Mouse (Mus musculus): Measurements from ENCODE around the gene Gm17018. TPM values are rescaled to one million over a fixed set of nuclear protein-coding genes. Genes with fewer than 3 reads are reported as not detected.
A peak's percentile ranks its signal among the peaks of the same experiment; 100 is the strongest.

The Gm17018 gene
- polyA plus RNA-seq, 1 experiment from 2014 or later: 30.4 TPM

DNA sequence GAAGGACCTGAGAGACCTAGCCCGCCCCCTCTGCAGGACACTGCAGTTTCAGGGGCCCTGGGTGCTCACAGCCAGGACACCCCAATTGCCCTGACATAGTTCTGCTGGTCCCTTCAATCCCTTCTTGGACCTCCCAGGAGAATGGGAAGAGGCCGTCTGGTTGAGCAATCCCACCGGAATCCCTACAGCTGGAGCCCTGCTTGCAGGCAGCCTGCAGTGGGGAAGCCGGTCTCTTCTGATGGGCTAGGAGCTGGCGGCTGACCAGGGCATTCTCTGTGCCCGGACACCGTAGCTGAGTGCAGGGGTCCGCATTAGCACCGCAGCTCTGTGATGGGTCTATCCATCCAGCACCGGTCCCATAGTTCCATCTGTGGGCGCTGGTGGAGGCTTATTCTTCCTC, 6.3 kb upstream of the Gm17018 start:
- Histone ChIP-seq H3K27me3 (ENCODE audit: control insufficient read depth, insufficient read depth, low read length) (no peaks in the 10 kb centered on the region), H3K27ac (replicated peaks) (no peak overlapping the region), H3K4me1 (replicated peaks; ENCODE audit: control insufficient read depth, insufficient read depth) (no peaks in the 10 kb centered on the region), H3K9ac (ENCODE audit: low read length) (no peak overlapping the region), H3K9me3 (ENCODE audit: control insufficient read depth, low read length) (no peaks in the 10 kb centered on the region), H3K4me2 (replicated peaks; ENCODE audit: low read depth) (no peak overlapping the region), H3K4me3 (ENCODE audit: low read depth, low read length) (no peak overlapping the region), H3K36me3 (ENCODE audit: control insufficient read depth, insufficient read depth, low read length) (no peaks in the 10 kb centered on the region; the same call in 1 of the 2 replicates)
- TF ChIP-seq CTCF (IDR thresholded peaks at IDR 0.05; ENCODE audit: low read depth) (no peak), EP300 (optimal IDR thresholded peaks at IDR 0.05) (no peak)
- ATAC-seq (ENCODE audit: low FRiP score, low TSS enrichment): no peak
- WGBS: 87% methylated on average over 11 of the region's 11 CpGs
- DNase-seq (ENCODE audit: low spot score): no peak

DNA sequence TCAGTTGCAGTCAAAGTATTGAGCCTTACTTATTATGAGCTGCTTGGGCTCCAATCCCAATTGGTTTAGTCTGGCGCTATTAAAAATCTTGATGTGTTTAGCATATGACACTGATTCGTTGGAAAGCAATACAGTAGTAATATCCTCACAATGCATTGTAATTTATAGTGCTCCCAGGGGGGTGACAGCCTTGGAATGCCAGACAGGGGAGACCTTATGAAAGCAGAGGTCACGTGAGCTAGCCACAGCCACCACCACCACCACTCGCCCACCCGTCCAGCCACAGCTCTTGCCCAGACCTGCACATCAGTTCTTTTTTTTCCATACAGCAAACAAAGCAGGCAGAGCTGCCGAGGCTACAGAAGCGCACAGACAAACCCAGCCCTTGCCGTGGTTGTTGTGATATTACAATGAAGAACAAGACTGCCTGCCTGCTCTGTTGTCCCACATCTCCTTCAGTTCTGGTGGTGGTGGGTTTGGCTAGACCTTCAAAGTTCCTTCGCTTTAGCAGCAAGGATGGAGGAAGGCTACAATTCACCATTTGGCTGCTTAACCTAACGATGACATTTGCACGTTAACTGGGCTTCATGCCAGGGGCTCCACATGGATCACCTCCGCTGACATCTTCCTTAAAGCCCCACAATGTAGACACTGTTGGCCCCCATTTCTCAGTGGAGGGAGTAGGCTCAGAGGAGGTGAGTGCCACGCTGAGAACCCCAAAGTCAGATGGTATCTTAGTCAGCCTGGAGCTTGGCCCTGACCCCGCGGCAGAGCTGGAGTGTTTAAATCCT, 5.7 kb downstream of the Gm17018 start:
- Histone ChIP-seq H3K27ac (replicated peaks) (no peak overlapping the region), H3K27me3 (ENCODE audit: control insufficient read depth, insufficient read depth, low read length) (no peaks in the 10 kb centered on the region), H3K9ac (ENCODE audit: low read length) (no peak overlapping the region), H3K36me3 (ENCODE audit: control insufficient read depth, insufficient read depth, low read length) (no peaks in the 10 kb centered on the region), H3K4me2 (replicated peaks; ENCODE audit: low read depth) (no peak overlapping the region), H3K9me3 (ENCODE audit: control insufficient read depth, low read length) (no peaks in the 10 kb centered on the region), H3K4me3 (ENCODE audit: low read depth, low read length) (no peak overlapping the region), H3K4me1 (replicated peaks; ENCODE audit: control insufficient read depth, insufficient read depth) (no peaks in the 10 kb centered on the region)
- WGBS: 39% methylated on average over 15 of the region's 15 CpGs
- TF ChIP-seq CTCF (IDR thresholded peaks at IDR 0.05; ENCODE audit: low read depth) (no peak), EP300 (optimal IDR thresholded peaks at IDR 0.05) (no peak)
- DNase-seq (ENCODE audit: low spot score) (no peak), ATAC-seq (ENCODE audit: low FRiP score, low TSS enrichment) (no peak)

DNA sequence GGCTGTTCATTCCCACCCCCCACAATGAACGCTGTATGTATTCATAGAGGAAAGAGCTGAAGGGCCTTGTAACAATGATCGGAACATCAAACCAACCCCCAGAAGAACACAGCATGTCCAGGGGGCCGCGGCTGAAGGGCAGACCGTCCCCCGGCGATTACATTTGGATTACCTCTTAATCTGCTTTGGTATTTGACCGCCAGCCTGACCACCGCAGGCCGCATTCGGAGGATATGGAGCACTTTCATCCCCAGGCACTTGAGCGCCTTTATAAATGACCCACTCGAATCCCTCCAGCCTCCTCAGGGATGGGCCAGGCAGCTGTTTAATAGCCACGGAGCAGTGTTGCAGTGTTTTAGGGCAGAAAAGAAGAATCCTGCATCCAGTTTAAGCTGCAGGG, 7.0 kb downstream of the Gm17018 start:
- ATAC-seq (ENCODE audit: low FRiP score, low TSS enrichment): no peak
- H3K4me3 ChIP-seq (ENCODE audit: low read depth, low read length): no peak overlapping the region

DNA sequence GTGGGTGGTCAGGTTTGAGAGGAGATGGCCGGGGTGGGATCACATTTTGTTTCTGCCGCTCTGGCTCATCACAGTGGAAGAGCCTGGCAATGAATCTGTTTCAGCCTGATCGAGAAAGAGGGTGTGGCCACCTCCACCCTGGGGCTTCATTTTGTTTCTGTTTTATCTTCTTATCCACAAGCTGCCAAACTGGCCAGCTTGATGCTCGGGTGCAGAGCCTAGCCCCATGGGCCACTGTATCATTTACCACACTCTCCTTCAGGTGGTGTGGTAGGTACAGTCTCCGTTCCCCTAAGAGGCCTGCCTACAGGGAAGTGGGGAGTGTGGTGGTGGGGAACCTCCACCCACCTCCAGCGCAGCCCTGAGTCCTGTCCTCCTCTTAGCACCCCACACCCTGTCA, 12.6 kb downstream of the Gm17018 start:
- WGBS: 82% methylated on average over 6 of the region's 6 CpGs
- H3K27ac ChIP-seq (replicated peaks): no peak overlapping the region
- no peak overlapping the region for H3K4me2 ChIP-seq (replicated peaks; ENCODE audit: low read depth)
- ATAC-seq (ENCODE audit: low FRiP score, low TSS enrichment) (no peak), DNase-seq (ENCODE audit: low spot score) (no peak)
- no peak overlapping the region for H3K4me3 ChIP-seq (ENCODE audit: low read depth, low read length)
- no peaks in the 10 kb centered on the region for H3K4me1 ChIP-seq (replicated peaks; ENCODE audit: control insufficient read depth, insufficient read depth)
- H3K27me3 ChIP-seq (ENCODE audit: control insufficient read depth, insufficient read depth, low read length): no peaks in the 10 kb centered on the region
- H3K9me3 ChIP-seq (ENCODE audit: control insufficient read depth, low read length): no peaks in the 10 kb centered on the region
- peaks cover 9% of the 10 kb centered on the region; the same call in 1 of the 2 replicates for H3K36me3 ChIP-seq (ENCODE audit: control insufficient read depth, insufficient read depth, low read length)
- TF ChIP-seq EP300 (optimal IDR thresholded peaks at IDR 0.05): no peak
- no peak for TF ChIP-seq CTCF (IDR thresholded peaks at IDR 0.05; ENCODE audit: low read depth)
- no peak overlapping the region for H3K9ac ChIP-seq (ENCODE audit: low read length)

More for the DNA sequence above, 7.0 kb downstream of the Gm17018 start:
- H3K36me3 ChIP-seq (ENCODE audit: control insufficient read depth, insufficient read depth, low read length): no peaks in the 10 kb centered on the region
- TF ChIP-seq CTCF (IDR thresholded peaks at IDR 0.05; ENCODE audit: low read depth): no peak
- no peak for TF ChIP-seq EP300 (optimal IDR thresholded peaks at IDR 0.05)
- DNase-seq (ENCODE audit: low spot score): no peak
- no peaks in the 10 kb centered on the region for H3K27me3 ChIP-seq (ENCODE audit: control insufficient read depth, insufficient read depth, low read length)
- H3K4me2 ChIP-seq (replicated peaks; ENCODE audit: low read depth): no peak overlapping the region
- H3K9ac ChIP-seq (ENCODE audit: low read length): no peak overlapping the region
- no peaks in the 10 kb centered on the region for H3K4me1 ChIP-seq (replicated peaks; ENCODE audit: control insufficient read depth, insufficient read depth)
- H3K9me3 ChIP-seq (ENCODE audit: control insufficient read depth, low read length): no peaks in the 10 kb centered on the region
- WGBS: 46% methylated on average over 14 of the region's 14 CpGs
- no peak overlapping the region for H3K27ac ChIP-seq (replicated peaks)

DNA sequence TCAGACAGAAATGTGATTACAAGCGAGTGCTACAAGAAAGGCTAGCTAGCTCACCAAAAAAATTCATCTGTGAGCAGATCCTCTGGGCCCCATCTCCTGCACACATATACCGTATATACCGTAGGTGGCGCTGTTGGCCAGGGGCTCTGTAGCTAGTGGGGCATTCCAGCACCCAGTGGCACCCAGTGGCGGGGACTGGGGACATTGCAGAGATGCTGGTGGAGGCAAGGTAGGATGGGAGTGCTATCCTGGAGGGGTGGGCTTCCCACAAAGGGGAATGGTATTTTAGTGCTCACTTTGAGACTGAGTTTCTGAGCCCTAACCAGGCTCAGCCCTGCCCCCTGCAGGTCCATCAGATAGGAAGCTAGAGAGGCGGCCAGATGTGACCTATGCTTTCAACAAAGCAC, 13.4 kb downstream of the Gm17018 start:
- Histone ChIP-seq H3K36me3 (ENCODE audit: control insufficient read depth, insufficient read depth, low read length) (peaks cover 12% of the 10 kb centered on the region; the same call in 1 of the 2 replicates), H3K4me3 (ENCODE audit: low read depth, low read length) (no peak overlapping the region), H3K4me1 (replicated peaks; ENCODE audit: control insufficient read depth, insufficient read depth) (no peaks in the 10 kb centered on the region), H3K27ac (replicated peaks) (no peak overlapping the region), H3K4me2 (replicated peaks; ENCODE audit: low read depth) (no peak overlapping the region), H3K9me3 (ENCODE audit: control insufficient read depth, low read length) (no peaks in the 10 kb centered on the region), H3K27me3 (ENCODE audit: control insufficient read depth, insufficient read depth, low read length) (no peaks in the 10 kb centered on the region), H3K9ac (ENCODE audit: low read length) (no peak overlapping the region)
- TF ChIP-seq CTCF (IDR thresholded peaks at IDR 0.05; ENCODE audit: low read depth) (peak; percentile 94), EP300 (optimal IDR thresholded peaks at IDR 0.05) (no peak)
- DNase-seq (ENCODE audit: low spot score) (peak; percentile 80), ATAC-seq (ENCODE audit: low FRiP score, low TSS enrichment) (peak; percentile 73)
- 24% methylated on average over 6 of the region's 6 CpGs for WGBS

DNA sequence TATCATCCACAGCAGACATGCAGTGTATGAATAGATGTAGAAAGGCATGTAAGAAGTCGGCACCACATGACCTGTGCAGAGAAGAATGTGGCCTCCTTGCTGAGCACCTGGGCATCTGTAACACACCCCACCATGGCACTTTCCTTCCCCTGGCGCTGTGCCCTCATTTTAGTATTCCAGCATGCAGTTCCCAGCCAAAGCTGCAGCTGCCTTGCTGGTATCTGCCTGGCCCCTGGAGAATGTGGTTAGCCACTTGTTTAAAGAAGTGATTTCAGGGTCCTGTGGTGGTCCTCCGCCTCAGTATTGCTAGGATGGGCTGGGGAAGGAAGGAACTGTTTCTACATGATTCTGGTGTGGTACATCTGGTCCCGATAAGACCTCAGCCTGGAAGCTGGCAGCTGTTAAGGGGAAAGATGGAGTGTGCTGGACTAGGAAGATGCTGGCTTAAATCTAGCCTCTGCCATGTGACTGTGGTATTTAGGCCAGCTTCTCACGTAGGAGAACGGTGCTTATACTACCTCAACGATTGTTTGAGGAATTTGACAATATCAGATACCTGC, 14.0 kb downstream of the Gm17018 start:
- TF ChIP-seq CTCF (IDR thresholded peaks at IDR 0.05; ENCODE audit: low read depth) (no peak), EP300 (optimal IDR thresholded peaks at IDR 0.05) (no peak)
- H3K36me3 ChIP-seq (ENCODE audit: control insufficient read depth, insufficient read depth, low read length): peaks cover 12% of the 10 kb centered on the region; the same call in 1 of the 2 replicates
- no peaks in the 10 kb centered on the region for H3K27me3 ChIP-seq (ENCODE audit: control insufficient read depth, insufficient read depth, low read length)
- no peak overlapping the region for H3K27ac ChIP-seq (replicated peaks)
- ATAC-seq (ENCODE audit: low FRiP score, low TSS enrichment): no peak
- no peak overlapping the region for H3K4me3 ChIP-seq (ENCODE audit: low read depth, low read length)
- no peaks in the 10 kb centered on the region for H3K9me3 ChIP-seq (ENCODE audit: control insufficient read depth, low read length)
- H3K9ac ChIP-seq (ENCODE audit: low read length): no peak overlapping the region
- 57% methylated on average over 7 of the region's 7 CpGs for WGBS
- DNase-seq (ENCODE audit: low spot score): no peak
- H3K4me1 ChIP-seq (replicated peaks; ENCODE audit: control insufficient read depth, insufficient read depth): no peaks in the 10 kb centered on the region
- no peak overlapping the region for H3K4me2 ChIP-seq (replicated peaks; ENCODE audit: low read depth)

Measured in stomach, postnatal 0 days (tissue).